Mouse (Mus musculus): ENCODE results near the gene Calm3.

The Calm3 gene

GRCm38 (mm10) chr7:16940292-16940691, 16.4 kb upstream of the Calm3 start:
- DNase-seq (ENCODE audit: low spot score), result no peak

- DNase-seq (ENCODE audit: low spot score), result no peak
Measured at GRCm38 (mm10) chr7:16938117-16938791, 14.3 kb upstream of the Calm3 start.

GRCm38 (mm10) chr7:16937312-16937711, 13.4 kb upstream of the Calm3 start:
- DNase-seq (ENCODE audit: low spot score), result no peak

- DNase-seq (ENCODE audit: low spot score), result no peak
Measured at GRCm38 (mm10) chr7:16932704-16933577, 9.0 kb upstream of the Calm3 start.

- peak; percentile 57 for DNase-seq (ENCODE audit: low spot score)
Measured at GRCm38 (mm10) chr7:16931968-16932627, 8.2 kb upstream of the Calm3 start.

- DNase-seq (ENCODE audit: low spot score), result no peak
Measured at GRCm38 (mm10) chr7:16930850-16931249, 6.9 kb upstream of the Calm3 start.

- DNase-seq (ENCODE audit: low spot score), result no peak
Measured at GRCm38 (mm10) chr7:16928341-16928740, 4.4 kb upstream of the Calm3 start.

GRCm38 (mm10) chr7:16923283-16924036, 454 bp downstream of the Calm3 start:
- no peak for DNase-seq (ENCODE audit: low spot score)

GRCm38 (mm10) chr7:16922360-16922973, 1.4 kb downstream of the Calm3 start:
- DNase-seq (ENCODE audit: low spot score), result peak; percentile 37

GRCm38 (mm10) chr7:16921881-16922335, 2.0 kb downstream of the Calm3 start:
- DNase-seq (ENCODE audit: low spot score), result no peak

- no peak for DNase-seq (ENCODE audit: low spot score)
Measured at GRCm38 (mm10) chr7:16920818-16921791, 2.8 kb downstream of the Calm3 start.

GRCm38 (mm10) chr7:16920150-16920579, 3.7 kb downstream of the Calm3 start:
- no peak for DNase-seq (ENCODE audit: low spot score)

GRCm38 (mm10) chr7:16919395-16920149, 4.3 kb downstream of the Calm3 start:
- no peak for DNase-seq (ENCODE audit: low spot score)

- DNase-seq (ENCODE audit: low spot score), result no peak
Measured at GRCm38 (mm10) chr7:16918670-16919069, 5.2 kb downstream of the Calm3 start.

GRCm38 (mm10) chr7:16918014-16918413, 5.9 kb downstream of the Calm3 start:
- DNase-seq (ENCODE audit: low spot score), result no peak

GRCm38 (mm10) chr7:16917447-16917846, 6.5 kb downstream of the Calm3 start:
- DNase-seq (ENCODE audit: low spot score), result no peak

GRCm38 (mm10) chr7:16916342-16917265, 7.3 kb downstream of the Calm3 start:
- no peak for DNase-seq (ENCODE audit: low spot score)

Data from spleen, adult 12 weeks (tissue).